Mouse (Mus musculus) CH12.LX (cell line): ENCODE results near the gene Abi2.

ENCODE experiments used
- BHLHE40 ChIP-seq: IDR thresholded peaks from 2 replicates; pipeline ENCODE4 v1.6.1; 2011; ENCODE audit warnings: mild to moderate bottlenecking, low read depth, low read length, improper control_type of control experiment
- CTCF ChIP-seq, 2 experiments: IDR thresholded peaks in 1 of 2; conservative IDR thresholded peaks in 1 of 2; 2 replicates each; pipeline ENCODE4 v1.5.1; 2011 to 2012; ENCODE audit warnings: low read depth in 2 of 2, low read length in 2 of 2, improper control_type of control experiment in 1 of 2, inconsistent platforms in 1 of 2, mild to moderate bottlenecking in 1 of 2, moderate library complexity in 1 of 2
- E2F4 ChIP-seq: IDR thresholded peaks from 2 replicates; pipeline ENCODE4 v1.6.1; 2011; ENCODE audit warnings: low read depth, low read length, improper control_type of control experiment; ENCODE audit not compliant: insufficient replicate concordance
- HCFC1 ChIP-seq: IDR thresholded peaks from 2 replicates; pipeline ENCODE4 v1.6.1; 2012; ENCODE audit warnings: low read depth, mild to moderate bottlenecking, inconsistent platforms, low read length, improper control_type of control experiment
- KAT2A ChIP-seq: IDR thresholded peaks from 2 replicates; pipeline ENCODE4 v1.6.1; 2012; ENCODE audit warnings: low read length, improper control_type of control experiment, inconsistent platforms; ENCODE audit not compliant: insufficient replicate concordance
- MXI1 ChIP-seq: IDR thresholded peaks from 2 replicates; pipeline ENCODE4 v1.6.1; 2011; ENCODE audit warnings: mild to moderate bottlenecking, low read depth, low read length, improper control_type of control experiment
- POLR2A ChIP-seq: IDR thresholded peaks from 2 replicates; pipeline ENCODE4 v1.6.1; 2011; ENCODE audit warnings: low read depth, mild to moderate bottlenecking, improper control_type of control experiment, low read length
- RAD21 ChIP-seq: IDR thresholded peaks from 2 replicates; pipeline ENCODE4 v1.6.1; 2011; ENCODE audit warnings: low read depth, mild to moderate bottlenecking, low read length, improper control_type of control experiment, moderate library complexity
- TBP ChIP-seq: conservative IDR thresholded peaks from 2 replicates; pipeline ENCODE4 v1.6.1; 2011; ENCODE audit warnings: low read depth, low read length, improper control_type of control experiment
- USF2 ChIP-seq: conservative IDR thresholded peaks from 2 replicates; pipeline ENCODE4 v1.6.1; 2011; ENCODE audit warnings: low read depth, low read length, improper control_type of control experiment
- ZC3H11A ChIP-seq: IDR thresholded peaks from 2 replicates; pipeline ENCODE4 v1.6.1; 2012; ENCODE audit warnings: low read depth, mild to moderate bottlenecking, inconsistent platforms, low read length, improper control_type of control experiment
- ZNF384 ChIP-seq: IDR thresholded peaks from 2 replicates; pipeline ENCODE4 v1.6.1; 2012; ENCODE audit warnings: low read depth, low read length, improper control_type of control experiment, inconsistent platforms

DNA sequence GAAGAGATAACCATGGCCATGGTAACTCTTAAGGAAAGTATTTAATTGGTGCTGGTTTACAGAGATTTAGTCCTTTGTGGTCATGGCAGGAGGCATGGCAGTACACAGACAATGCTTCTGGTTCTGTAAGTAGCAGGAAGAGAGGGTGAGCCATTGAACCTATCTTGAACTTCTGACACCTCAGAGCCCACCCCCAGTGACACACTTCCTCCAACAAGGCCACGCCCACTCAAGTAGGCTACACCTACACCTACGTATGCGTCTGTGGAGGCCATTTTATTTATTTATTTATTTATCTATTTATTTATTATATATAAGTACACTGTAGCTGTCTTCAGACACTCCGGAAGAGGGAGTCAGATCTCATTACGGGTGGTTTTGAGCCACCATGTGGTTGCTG lies 22.1 kb downstream of the Abi2 start:
- TF ChIP-seq USF2 (no peak), POLR2A (no peak), RAD21 (no peak), CTCF (conservative IDR thresholded peaks at IDR 0.05 in 1 of 2, IDR thresholded peaks at IDR 0.05 in 1 of 2; ENCODE audit: low read depth in 2 of 2, low read length in 2 of 2) (no peak), BHLHE40 (no peak), MXI1 (no peak), ZNF384 (no peak), E2F4 (no peak), HCFC1 (no peak), KAT2A (no peak), TBP (no peak), ZC3H11A (no peak)
